Mouse (Mus musculus) midbrain, embryonic 13.5 days (tissue): ENCODE data around the gene Atp6v0e. TPM values are rescaled to one million over a fixed set of nuclear protein-coding genes. Genes with fewer than 3 reads are reported as not detected.

ENCODE experiments used
- ATAC-seq: fragments of 200-750 bp; cut with Nextera tagmentation; 2 replicates; pipeline ENCODE4 v1.8.0; 2017; ENCODE audit warnings: mild to moderate bottlenecking, moderate TSS enrichment, moderate library complexity
- H3K27ac ChIP-seq: fragments of 300-500 bp; sonication (generic); 2 replicates; pipeline ENCODE4 v1.5.1; 2015; ENCODE audit warnings: inconsistent platforms, mild to moderate bottlenecking, moderate library complexity
- H3K27me3 ChIP-seq: fragments of 300-500 bp; sonication (generic); 2 replicates; pipeline ENCODE4 v1.6.1; 2015; ENCODE audit warnings: mild to moderate bottlenecking, inconsistent platforms
- H3K36me3 ChIP-seq: fragments of 300-500 bp; sonication (generic); 2 replicates; pipeline ENCODE4 v1.6.1; 2015; ENCODE audit warnings: mild to moderate bottlenecking, inconsistent platforms
- H3K4me1 ChIP-seq: fragments of 300-500 bp; sonication (generic); replicated peaks from 2 replicates; pipeline ENCODE4 v1.6.1; 2015; ENCODE audit warnings: inconsistent platforms
- H3K4me2 ChIP-seq: fragments of 300-500 bp; sonication (generic); replicated peaks from 2 replicates; pipeline ENCODE4 v1.6.1; 2015; ENCODE audit warnings: moderate library complexity, mild to moderate bottlenecking, inconsistent platforms
- H3K4me3 ChIP-seq: fragments of 300-500 bp; sonication (generic); replicated peaks from 2 replicates; pipeline ENCODE4 v1.5.1; 2015; ENCODE audit warnings: mild to moderate bottlenecking, inconsistent platforms
- H3K9ac ChIP-seq: fragments of 300-500 bp; sonication (generic); replicated peaks from 2 replicates; pipeline ENCODE4 v1.6.1; 2015; ENCODE audit warnings: mild to moderate bottlenecking, inconsistent platforms
- H3K9me3 ChIP-seq: fragments of 300-500 bp; sonication (generic); 2 replicates; pipeline ENCODE4 v1.6.1; 2016; ENCODE audit warnings: mild to moderate bottlenecking, inconsistent platforms
- WGBS: fragments of 180-500 bp; shearing (Covaris S2); methylation state at CpG from one replicate; pipeline ENCODE4 v1.1.7; 2015; 5-methylcytosine and 5-hydroxymethylcytosine counted together
- polyA plus RNA-seq: library from polyadenylated mRNA; unstranded; fragments of >200 nt; fragmentation: Nextera tagmentation; extraction: Ambion mirVana; gene quantifications from 2 replicates; pipeline ENCODE4 v1.2.1, GENCODE M21; 2015

The Atp6v0e gene
- polyA plus RNA-seq, 1 experiment from 2014 or later: 105 TPM

DNA sequence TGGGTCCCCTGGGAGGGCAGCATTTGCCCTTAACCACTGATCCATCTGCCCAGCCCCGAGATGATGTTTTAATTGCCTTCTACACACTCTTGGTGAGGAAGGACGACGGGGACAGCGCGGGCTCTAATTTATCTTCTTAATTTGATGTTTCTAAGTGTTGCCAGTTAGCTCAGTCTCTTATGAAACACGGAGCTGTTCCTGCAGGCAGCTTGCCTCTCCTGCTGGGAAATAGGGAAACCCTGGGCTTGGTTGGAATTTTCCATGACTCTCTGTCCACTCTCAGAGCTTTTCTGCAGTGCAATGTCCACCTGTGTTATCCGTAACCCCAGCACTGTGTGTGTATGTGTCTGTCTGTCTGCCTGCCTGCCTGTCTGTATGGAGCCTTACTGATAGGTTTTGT, 30.4 kb downstream of the Atp6v0e start:
- H3K9ac ChIP-seq: no peak overlapping the region
- no peak overlapping the region for H3K4me3 ChIP-seq
- H3K27me3 ChIP-seq: no peaks in the 10 kb centered on the region
- H3K27ac ChIP-seq: no peak overlapping the region
- ATAC-seq: no peak
- H3K4me2 ChIP-seq: no peak overlapping the region
- WGBS: 92% methylated on average over 7 of the region's 7 CpGs
- H3K4me1 ChIP-seq: peaks cover 11% of the 10 kb centered on the region
- H3K9me3 ChIP-seq: no peaks in the 10 kb centered on the region
- peaks cover 30% of the 10 kb centered on the region for H3K36me3 ChIP-seq

DNA sequence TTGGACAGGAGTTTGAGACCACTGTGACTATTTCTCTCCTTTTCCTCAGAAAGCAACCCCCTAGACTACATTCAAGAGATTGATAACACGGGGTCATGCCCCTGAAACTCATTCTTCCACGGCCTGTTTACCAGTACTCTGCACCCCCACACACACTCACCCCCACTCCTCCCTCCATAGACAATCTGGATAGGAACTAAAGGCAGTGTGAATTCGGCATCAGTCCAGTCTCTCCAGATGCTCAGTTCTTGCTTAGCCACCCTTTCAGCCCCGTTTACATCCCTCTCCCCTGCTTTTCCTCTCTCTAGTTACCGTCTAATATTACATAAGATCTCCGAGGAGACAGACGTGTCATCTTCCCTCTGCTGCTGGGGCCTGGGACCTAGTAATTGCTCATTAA, 31.1 kb downstream of the Atp6v0e start:
- no peak overlapping the region for H3K4me3 ChIP-seq
- H3K9ac ChIP-seq: no peak overlapping the region
- 86% methylated on average over 7 of the region's 7 CpGs for WGBS
- no peaks in the 10 kb centered on the region for H3K9me3 ChIP-seq
- no peak overlapping the region for H3K27ac ChIP-seq
- no peak for ATAC-seq
- peaks cover 37% of the 10 kb centered on the region for H3K36me3 ChIP-seq
- no peaks in the 10 kb centered on the region for H3K27me3 ChIP-seq
- H3K4me2 ChIP-seq: no peak overlapping the region
- peaks cover 6% of the 10 kb centered on the region for H3K4me1 ChIP-seq

DNA sequence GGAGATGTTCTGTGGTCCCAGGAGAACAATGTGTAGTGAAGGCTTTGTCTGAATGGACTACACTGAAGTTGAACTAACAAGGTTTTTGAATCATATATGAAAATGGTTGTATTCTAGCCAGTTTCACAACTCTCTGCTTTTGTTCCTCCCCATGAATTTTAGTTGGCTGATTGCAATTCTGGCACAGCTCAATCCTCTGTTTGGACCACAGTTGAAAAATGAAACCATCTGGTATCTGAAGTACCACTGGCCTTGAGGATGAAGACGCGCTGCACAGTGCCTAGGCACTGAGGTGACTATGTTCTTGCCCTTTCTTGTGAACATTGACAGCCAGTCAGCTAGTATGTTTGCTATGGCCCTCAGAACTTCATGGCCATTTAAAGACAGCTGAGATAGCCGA, 32.2 kb downstream of the Atp6v0e start:
- Histone ChIP-seq H3K9ac (no peak overlapping the region), H3K4me3 (no peak overlapping the region), H3K27ac (no peak overlapping the region), H3K4me1 (no peaks in the 10 kb centered on the region), H3K27me3 (no peaks in the 10 kb centered on the region), H3K36me3 (peaks cover 46% of the 10 kb centered on the region), H3K4me2 (no peak overlapping the region), H3K9me3 (no peaks in the 10 kb centered on the region)
- WGBS: 96% methylated on average over 3 of the region's 3 CpGs
- no peak for ATAC-seq

DNA sequence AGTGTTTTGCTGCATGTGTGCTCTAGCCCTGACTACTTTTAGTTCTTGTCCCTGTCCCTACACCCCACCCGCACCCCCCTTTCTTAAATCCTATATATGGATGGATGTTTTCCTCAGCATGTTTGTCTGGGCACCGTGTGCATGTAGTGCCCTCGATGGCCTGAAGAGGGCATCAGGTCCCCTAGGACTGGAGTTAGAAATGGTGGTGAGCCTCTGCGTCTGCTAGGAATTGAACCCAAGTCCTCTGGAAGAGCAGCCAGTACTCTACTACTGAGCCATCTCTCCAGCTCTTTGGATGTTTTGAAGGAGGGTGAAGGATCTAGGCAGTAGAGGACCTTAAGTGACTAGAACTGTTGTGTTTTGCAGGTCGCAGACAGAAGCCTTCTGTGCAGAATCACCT, 35.8 kb downstream of the Atp6v0e start:
- Histone ChIP-seq H3K36me3 (peaks cover 63% of the 10 kb centered on the region), H3K4me3 (no peak overlapping the region), H3K27me3 (no peaks in the 10 kb centered on the region), H3K9ac (no peak overlapping the region), H3K4me2 (no peak overlapping the region), H3K4me1 (0 out of 2 replicates have a peak, but pooled peaks cover 6% of the 10 kb centered on the region), H3K9me3 (no peaks in the 10 kb centered on the region), H3K27ac (no peak overlapping the region)
- 88% methylated on average over 5 of the region's 5 CpGs for WGBS
- ATAC-seq: no peak

DNA sequence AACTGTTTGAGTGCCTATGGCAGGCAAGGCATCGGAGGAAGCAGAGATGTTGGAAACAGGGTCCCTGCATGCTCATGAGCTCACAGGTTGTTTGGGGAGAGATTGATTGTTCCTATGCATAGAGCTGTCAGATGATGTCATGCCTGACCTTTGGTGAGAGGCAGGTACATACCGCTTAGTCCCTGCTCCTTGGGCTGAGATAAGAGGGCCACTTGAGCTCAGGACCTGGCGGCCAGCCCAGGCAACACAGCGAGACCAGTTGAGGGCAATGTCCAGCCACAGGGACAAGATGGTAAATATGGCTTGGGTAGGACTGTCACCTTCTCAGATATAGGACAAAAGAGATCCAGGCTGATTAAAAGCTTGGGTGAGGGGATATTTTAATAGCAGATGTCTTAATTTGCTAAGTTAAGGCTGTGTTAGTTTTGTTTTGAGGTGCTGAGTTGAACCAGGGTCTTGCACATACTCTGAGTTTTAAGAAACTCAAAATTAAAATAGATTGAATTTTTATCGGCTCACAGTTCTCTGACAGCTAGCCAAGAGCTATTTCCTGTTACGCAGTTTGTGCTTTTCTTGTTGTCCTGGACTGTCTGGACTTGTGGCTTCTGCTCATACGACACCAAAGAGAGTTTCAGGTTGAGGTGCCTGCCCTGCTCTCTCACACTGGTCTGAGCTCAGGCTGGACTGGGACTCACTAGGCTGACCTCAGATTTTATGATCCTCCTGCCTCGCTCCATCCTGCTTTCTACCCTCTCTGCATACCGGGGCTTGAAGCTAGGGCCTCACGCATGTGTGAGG, 37.0 kb downstream of the Atp6v0e start:
- no peak for ATAC-seq
- Histone ChIP-seq H3K36me3 (peaks cover 67% of the 10 kb centered on the region), H3K27ac (no peak overlapping the region), H3K4me3 (no peak overlapping the region), H3K9ac (no peak overlapping the region), H3K4me2 (no peak overlapping the region), H3K4me1 (0 out of 2 replicates have a peak, but pooled peaks cover 6% of the 10 kb centered on the region), H3K9me3 (no peaks in the 10 kb centered on the region), H3K27me3 (no peaks in the 10 kb centered on the region)
- WGBS: 96% methylated on average over 10 of the region's 10 CpGs

DNA sequence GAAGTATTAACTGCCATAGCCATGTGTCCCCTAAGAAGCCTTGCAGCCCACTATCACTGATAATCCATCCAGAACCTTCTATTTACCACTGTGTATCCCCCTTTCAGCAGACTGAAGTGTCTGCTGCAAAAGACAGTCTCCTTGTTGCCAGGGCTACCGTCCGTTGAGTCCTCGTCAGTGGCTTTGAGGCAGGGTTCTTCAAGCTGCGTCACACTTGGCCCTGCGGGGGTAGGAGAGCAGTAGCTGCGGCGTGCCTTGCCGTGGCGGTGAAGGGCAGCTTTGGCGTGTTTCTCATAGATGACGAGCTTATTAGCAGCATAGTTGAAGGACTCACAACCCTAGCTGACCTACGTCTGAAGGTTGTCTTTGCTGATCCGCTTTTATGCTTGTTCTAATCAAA, 38.5 kb downstream of the Atp6v0e start:
- ATAC-seq: no peak
- Histone ChIP-seq H3K27ac (no peak overlapping the region), H3K9me3 (no peaks in the 10 kb centered on the region), H3K36me3 (peaks cover 54% of the 10 kb centered on the region), H3K27me3 (no peaks in the 10 kb centered on the region), H3K4me3 (no peak overlapping the region), H3K9ac (no peak overlapping the region), H3K4me1 (0 out of 2 replicates have a peak, but pooled peaks cover 6% of the 10 kb centered on the region), H3K4me2 (no peak overlapping the region)
- WGBS: 69% methylated on average over 13 of the region's 13 CpGs

DNA sequence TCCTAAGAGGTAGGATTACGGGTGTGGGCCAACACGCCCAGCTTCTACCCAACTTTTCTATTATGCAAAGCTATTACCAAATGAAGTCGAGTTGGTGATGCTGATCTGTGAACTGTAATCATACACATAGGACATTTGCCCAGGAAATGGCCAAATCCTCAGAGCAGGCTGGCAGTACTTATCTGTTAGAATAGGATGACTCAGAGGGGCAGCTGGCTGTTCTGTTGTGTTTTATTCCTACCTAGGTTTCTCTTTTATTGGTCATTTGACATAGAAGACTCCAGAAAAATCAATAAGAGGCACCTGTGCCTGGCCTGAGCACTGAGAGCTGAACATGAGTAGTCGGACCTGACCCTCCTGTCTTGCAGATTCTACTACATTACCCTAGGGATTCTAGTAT, 39.6 kb downstream of the Atp6v0e start:
- Histone ChIP-seq H3K9ac (no peak overlapping the region), H3K4me1 (0 out of 2 replicates have a peak, but pooled peaks cover 6% of the 10 kb centered on the region), H3K4me2 (no peak overlapping the region), H3K4me3 (no peak overlapping the region), H3K36me3 (peaks cover 45% of the 10 kb centered on the region), H3K9me3 (no peaks in the 10 kb centered on the region), H3K27ac (no peak overlapping the region), H3K27me3 (no peaks in the 10 kb centered on the region)
- 88% methylated on average over 4 of the region's 4 CpGs for WGBS
- no peak for ATAC-seq

DNA sequence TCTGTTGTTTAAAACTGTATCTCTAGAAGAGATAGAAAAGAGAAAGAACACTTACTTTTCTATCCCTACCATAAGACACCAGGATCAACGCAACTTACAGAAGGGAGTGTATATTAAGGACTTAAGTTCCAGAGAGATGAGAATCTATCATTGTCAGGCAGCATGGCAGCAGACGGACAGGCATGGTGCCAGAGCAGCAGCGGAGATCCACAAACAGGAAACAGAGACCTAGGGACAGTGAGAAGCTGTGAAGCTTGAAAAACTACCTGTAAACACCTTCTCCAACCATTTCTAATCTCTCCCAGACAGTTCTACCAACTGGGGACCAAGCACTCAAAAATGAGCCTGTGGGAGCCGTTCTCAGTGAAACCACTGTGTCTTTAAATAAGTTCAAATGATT, 40.6 kb downstream of the Atp6v0e start:
- Histone ChIP-seq H3K9me3 (no peaks in the 10 kb centered on the region), H3K4me2 (no peak overlapping the region), H3K27me3 (no peaks in the 10 kb centered on the region), H3K4me1 (peaks cover 6% of the 10 kb centered on the region; the same call in 1 of the 2 replicates), H3K4me3 (no peak overlapping the region), H3K27ac (no peak overlapping the region), H3K36me3 (peaks cover 35% of the 10 kb centered on the region), H3K9ac (no peak overlapping the region)
- ATAC-seq: no peak
- 91% methylated on average over 4 of the region's 4 CpGs for WGBS

DNA sequence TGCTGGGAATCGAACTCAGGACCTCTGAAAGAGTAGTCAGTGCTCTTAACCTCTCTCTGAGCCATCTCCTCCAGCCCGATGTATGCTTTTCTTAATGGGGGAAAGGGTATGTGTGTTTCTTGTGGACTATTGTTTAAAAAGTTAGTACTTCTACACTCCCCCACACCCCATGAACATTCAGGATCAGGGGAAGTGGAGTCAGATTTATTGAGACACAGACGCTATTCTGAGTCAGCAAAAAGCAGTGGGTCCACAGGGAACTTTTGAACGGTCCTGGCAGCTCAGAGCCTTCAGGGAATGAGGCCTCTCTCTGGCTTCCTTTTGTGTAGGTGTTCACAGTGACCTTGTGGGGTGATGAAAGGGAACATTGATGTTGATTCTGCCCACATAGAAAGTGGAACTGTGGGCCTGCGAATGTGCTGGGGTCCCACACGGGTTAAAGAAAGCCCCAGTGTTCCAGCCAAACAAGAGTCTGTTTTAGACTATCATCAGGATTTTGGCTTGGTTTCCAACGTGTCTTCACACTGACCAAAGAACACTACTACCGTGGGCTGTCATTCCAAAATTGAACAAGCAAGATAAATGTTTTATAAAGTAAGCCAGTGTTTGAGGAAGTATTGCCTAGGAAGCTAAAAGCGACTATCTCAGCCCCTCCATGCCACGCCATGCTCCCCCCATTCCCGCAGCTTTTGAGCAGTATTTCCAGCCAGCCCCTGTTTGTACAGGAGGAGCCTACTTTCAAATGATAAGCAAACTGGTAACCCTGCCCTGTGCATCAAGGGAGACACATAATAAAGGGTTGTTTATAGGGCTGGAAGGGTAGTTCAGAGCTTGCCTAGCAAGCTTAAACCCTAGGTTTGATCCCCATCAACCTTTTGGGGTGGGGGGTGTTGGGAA, 42.7 kb downstream of the Atp6v0e start:
- Histone ChIP-seq H3K27me3 (no peaks in the 10 kb centered on the region), H3K9me3 (no peaks in the 10 kb centered on the region), H3K36me3 (peaks cover 16% of the 10 kb centered on the region; the same call in 1 of the 2 replicates), H3K9ac (no peak overlapping the region), H3K4me1 (peaks cover 18% of the 10 kb centered on the region), H3K4me2 (no peak overlapping the region), H3K4me3 (no peak overlapping the region), H3K27ac (no peak overlapping the region)
- ATAC-seq: no peak
- WGBS: 83% methylated on average over 11 of the region's 11 CpGs

DNA sequence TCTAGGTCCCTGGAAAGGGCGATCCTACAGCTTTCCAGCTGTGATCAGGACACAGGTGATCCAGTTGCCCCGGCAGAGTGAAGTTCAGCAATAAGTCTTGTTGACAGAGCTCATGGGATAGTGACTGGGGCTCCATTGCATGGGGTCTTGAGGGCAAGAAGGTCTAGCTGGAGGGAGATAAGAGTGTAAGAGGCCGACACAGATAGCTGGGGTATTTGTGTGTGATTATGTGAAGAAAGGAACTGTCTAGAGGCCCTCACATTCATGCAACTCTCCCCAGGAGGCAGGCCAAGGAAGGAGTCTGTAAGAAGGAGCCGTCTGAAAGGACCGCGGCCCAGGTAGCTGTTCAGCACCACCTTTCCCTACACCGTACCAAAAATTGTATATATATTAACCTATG, 44.0 kb downstream of the Atp6v0e start:
- Histone ChIP-seq H3K27ac (no peak overlapping the region), H3K9me3 (no peaks in the 10 kb centered on the region), H3K27me3 (no peaks in the 10 kb centered on the region), H3K36me3 (peaks cover 8% of the 10 kb centered on the region; the same call in 1 of the 2 replicates), H3K4me3 (no peak overlapping the region), H3K9ac (no peak overlapping the region), H3K4me2 (no peak overlapping the region), H3K4me1 (peaks cover 11% of the 10 kb centered on the region)
- no peak for ATAC-seq
- WGBS: 77% methylated on average over 7 of the region's 7 CpGs

DNA sequence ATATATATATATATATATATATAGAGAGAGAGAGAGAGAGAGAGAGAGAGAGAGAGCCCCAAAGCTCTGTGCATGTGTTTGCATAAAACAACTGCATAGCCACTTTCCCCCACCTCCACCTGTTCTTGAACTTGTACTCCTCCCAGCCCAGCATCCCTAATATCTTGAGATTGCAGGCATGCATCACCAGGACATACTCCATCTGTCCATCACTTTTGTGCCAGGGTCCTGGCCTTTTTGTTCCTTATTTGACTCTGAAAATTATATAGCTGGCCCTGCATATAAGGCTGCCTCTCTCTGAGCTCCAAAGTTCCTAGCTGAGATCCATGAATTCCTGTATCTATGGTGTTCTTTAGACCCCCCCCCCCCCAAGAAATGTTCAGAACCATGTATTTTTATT, 45.5 kb downstream of the Atp6v0e start:
- H3K27me3 ChIP-seq: no peaks in the 10 kb centered on the region
- no peak overlapping the region for H3K4me3 ChIP-seq
- H3K4me2 ChIP-seq: no peak overlapping the region
- peaks cover 11% of the 10 kb centered on the region for H3K4me1 ChIP-seq
- peaks cover 4% of the 10 kb centered on the region; the same call in 1 of the 2 replicates for H3K36me3 ChIP-seq
- H3K9ac ChIP-seq: no peak overlapping the region
- H3K9me3 ChIP-seq: no peaks in the 10 kb centered on the region
- no peak for ATAC-seq
- no peak overlapping the region for H3K27ac ChIP-seq

DNA sequence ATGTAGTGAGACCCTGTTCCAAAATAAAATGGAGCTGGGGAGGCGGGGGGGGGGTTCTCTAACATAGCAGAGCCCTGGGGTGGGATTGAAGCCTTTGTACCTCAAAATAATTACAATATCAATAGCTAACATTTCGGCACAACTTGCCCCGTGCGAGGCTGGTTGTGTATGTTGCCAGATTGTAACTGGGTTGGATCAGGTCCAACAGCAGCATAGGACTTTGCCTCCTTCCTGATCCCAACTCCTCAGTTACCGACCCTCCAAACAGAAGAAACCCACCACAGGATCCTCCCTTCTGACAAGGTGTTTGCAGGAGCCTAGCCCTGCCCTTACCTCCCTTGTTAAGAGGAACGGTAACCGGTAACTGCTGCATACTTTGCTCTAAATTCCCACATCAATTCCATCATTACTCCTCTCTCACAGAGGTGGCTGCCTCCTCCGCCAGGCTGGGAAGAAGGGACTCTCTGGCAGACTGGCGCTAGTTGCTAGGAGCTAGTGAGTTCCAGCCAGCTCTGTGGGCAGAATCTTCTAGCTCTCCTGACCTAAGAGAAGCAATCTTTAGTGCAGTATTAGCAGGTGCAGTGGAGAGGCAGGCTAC, 46.1 kb downstream of the Atp6v0e start:
- Histone ChIP-seq H3K36me3 (peaks cover 4% of the 10 kb centered on the region; the same call in 1 of the 2 replicates), H3K4me2 (no peak overlapping the region), H3K27ac (no peak overlapping the region), H3K27me3 (no peaks in the 10 kb centered on the region), H3K4me1 (peaks cover 13% of the 10 kb centered on the region), H3K4me3 (no peak overlapping the region), H3K9me3 (no peaks in the 10 kb centered on the region), H3K9ac (0 out of 2 replicates have a peak overlapping the region, but pooled peaks have one; percentile 16)
- no peak for ATAC-seq
- WGBS: 51% methylated on average over 9 of the region's 9 CpGs
